Mouse (Mus musculus) forebrain, embryonic 10.5 days (tissue): ENCODE measurements at regions not wholly inside any gene's neighbourhood (a gene's known extent, or its start where the extent isn't known, plus 50 kb on each side); places are given as distances from the start of the nearest gene placed in this dataset.
A peak's percentile ranks its signal among the peaks of the same experiment; 100 is the strongest.

ENCODE experiments used
- DNase-seq: peaks from one replicate; pipeline ENCODE4 v3.0.0-alpha.2; 2017; ENCODE audit warnings: low spot score; ENCODE audit errors: extremely low spot score
- H3K27ac ChIP-seq: fragments of 300-500 bp; sonication (generic); 2 replicates; pipeline ENCODE4 v1.5.1; 2016; ENCODE audit warnings: mild to moderate bottlenecking
- H3K27me3 ChIP-seq: fragments of 300-500 bp; sonication (generic); 2 replicates; pipeline ENCODE4 v1.6.1; 2016; ENCODE audit warnings: mild to moderate bottlenecking; ENCODE audit not compliant: poor library complexity, severe bottlenecking
- H3K36me3 ChIP-seq: fragments of 300-500 bp; sonication (generic); replicated peaks from 2 replicates; pipeline ENCODE4 v1.6.1; 2016; ENCODE audit warnings: mild to moderate bottlenecking, moderate library complexity
- H3K4me1 ChIP-seq: fragments of 300-500 bp; sonication (generic); 2 replicates; pipeline ENCODE4 v1.6.1; 2016
- H3K4me3 ChIP-seq: fragments of 300-500 bp; sonication (generic); 2 replicates; pipeline ENCODE4 v1.5.1; 2016; ENCODE audit warnings: mild to moderate bottlenecking, moderate library complexity
- H3K9me3 ChIP-seq: fragments of 300-500 bp; sonication (generic); 2 replicates; pipeline ENCODE4 v1.6.1; 2016; ENCODE audit warnings: mild to moderate bottlenecking, moderate library complexity
- WGBS: fragments of 180-500 bp; shearing (Covaris S2); methylation state at CpG from one replicate; pipeline ENCODE4 v1.1.7; 2016; 5-methylcytosine and 5-hydroxymethylcytosine counted together

DNA sequence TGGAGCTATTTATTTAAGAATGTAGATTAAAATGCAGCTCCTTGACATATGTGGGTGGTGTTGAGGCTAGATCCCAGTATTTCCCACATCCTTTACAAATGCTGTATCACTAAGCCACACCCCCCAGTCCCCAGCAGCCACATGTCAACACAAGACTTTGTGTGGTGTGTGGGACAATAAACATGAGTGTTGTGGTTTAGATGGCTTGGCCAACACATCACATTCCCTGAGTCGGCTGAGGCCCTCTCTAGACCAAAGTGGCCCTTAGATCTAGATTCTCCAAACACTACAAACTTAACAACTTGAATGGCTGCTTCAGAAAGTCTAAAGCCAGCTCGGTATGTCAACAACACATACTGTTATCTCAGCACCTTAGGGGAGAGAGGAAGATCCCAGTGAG lies 94.2 kb upstream of the Nxt1 start:
- Histone ChIP-seq H3K27ac (no peak overlapping the region), H3K4me1 (no peaks in the 10 kb centered on the region), H3K27me3 (no peaks in the 10 kb centered on the region), H3K36me3 (no peaks in the 10 kb centered on the region), H3K9me3 (no peaks in the 10 kb centered on the region), H3K4me3 (no peak overlapping the region)
- DNase-seq: no peak
- 86% methylated on average over 2 of the region's 2 CpGs for WGBS

GRCm38 (mm10) chr2:148575433-148575832 lies 97.0 kb upstream of the Nxt1 start:
- DNase-seq: no peak
- Histone ChIP-seq H3K27me3 (no peaks in the 10 kb centered on the region), H3K4me1 (no peaks in the 10 kb centered on the region), H3K36me3 (no peaks in the 10 kb centered on the region), H3K4me3 (no peak overlapping the region), H3K9me3 (no peaks in the 10 kb centered on the region), H3K27ac (no peak overlapping the region)
- 83% methylated on average over 3 of the region's 3 CpGs for WGBS

- DNase-seq: peak; percentile 40
- Histone ChIP-seq H3K4me3 (no peak overlapping the region), H3K27me3 (no peaks in the 10 kb centered on the region), H3K9me3 (no peaks in the 10 kb centered on the region), H3K36me3 (no peaks in the 10 kb centered on the region), H3K27ac (no peak overlapping the region), H3K4me1 (no peaks in the 10 kb centered on the region)
- 23% methylated on average over 1 of the region's 1 CpGs for WGBS
These were observed 100.2 kb upstream of the Nxt1 start for GRCm38 (mm10) chr2:148572165-148572564.

DNA sequence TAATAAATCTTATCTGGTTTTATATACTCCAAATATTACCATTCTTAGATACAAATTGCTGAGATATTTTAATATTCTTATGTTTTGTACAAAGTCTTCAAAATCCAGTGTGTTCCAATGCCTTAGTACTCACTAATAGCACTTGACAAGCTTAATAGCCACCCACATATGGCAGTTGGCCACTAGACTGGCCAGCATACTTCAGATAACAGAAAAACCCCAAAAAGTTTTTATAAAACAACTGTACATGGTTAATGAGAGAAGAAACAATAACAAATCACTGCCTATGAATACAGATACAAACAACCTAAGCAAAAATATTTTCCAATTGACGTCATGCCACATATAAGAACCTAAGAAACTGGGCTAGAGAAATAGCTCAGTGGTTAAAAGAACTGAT lies 100.8 kb upstream of the Nxt1 start:
- H3K27me3 ChIP-seq: no peaks in the 10 kb centered on the region
- 98% methylated on average over 1 of the region's 1 CpGs for WGBS
- no peaks in the 10 kb centered on the region for H3K36me3 ChIP-seq
- H3K9me3 ChIP-seq: no peaks in the 10 kb centered on the region
- no peak overlapping the region for H3K27ac ChIP-seq
- H3K4me1 ChIP-seq: no peaks in the 10 kb centered on the region
- no peak overlapping the region for H3K4me3 ChIP-seq
- DNase-seq: no peak

DNA sequence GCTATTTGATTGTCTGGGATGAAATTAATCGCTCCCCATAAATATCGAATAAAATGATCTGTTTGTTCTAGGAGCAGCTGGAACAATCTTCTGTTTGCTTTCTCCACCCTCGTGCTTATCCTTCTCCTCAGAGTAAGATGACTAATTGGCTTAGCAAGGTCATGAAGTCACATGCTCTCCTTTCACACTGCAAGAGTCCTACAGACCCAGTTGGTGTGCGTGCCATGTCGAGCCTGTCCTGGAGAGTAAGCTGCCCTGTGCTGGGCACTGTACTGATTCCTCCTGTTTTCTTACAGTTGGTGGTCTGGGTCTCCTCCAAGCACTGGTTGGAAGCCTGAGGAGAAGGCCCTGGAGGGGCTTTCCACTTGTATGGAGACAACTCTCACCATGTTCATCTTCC lies 101.4 kb upstream of the Nxt1 start:
- DNase-seq: no peak
- no peak overlapping the region for H3K27ac ChIP-seq
- no peak overlapping the region for H3K4me3 ChIP-seq
- no peaks in the 10 kb centered on the region for H3K9me3 ChIP-seq
- 85% methylated on average over 5 of the region's 5 CpGs for WGBS
- no peaks in the 10 kb centered on the region for H3K27me3 ChIP-seq
- no peaks in the 10 kb centered on the region for H3K4me1 ChIP-seq
- H3K36me3 ChIP-seq: no peaks in the 10 kb centered on the region

- WGBS: 65% methylated on average over 2 of the region's 2 CpGs
- H3K27me3 ChIP-seq: no peaks in the 10 kb centered on the region
- H3K27ac ChIP-seq: no peak overlapping the region
- H3K4me1 ChIP-seq: no peaks in the 10 kb centered on the region
- DNase-seq: no peak
- no peaks in the 10 kb centered on the region for H3K36me3 ChIP-seq
- no peaks in the 10 kb centered on the region for H3K9me3 ChIP-seq
- H3K4me3 ChIP-seq: no peak overlapping the region
These were observed 104.4 kb upstream of the Nxt1 start for GRCm38 (mm10) chr2:148567930-148568481.

DNA sequence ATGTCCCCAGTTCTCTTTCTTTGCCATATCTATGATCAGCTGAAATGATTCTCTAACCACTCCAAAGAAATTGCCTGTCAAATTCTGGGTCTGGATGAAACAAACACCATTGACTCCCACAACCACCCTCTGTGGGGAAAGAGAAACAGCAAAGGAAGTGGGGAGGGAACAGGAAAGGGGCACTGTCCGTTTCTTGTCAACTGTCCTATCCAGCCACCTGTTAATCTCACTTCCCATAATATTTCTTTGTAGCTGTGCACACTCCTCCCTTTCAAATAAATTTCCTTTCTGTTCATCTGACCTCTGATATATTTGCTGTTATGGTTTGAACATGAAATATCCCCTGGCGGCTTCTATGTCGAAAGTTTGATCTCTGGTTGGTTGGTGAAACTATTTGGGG lies 109.0 kb upstream of the Nxt1 start:
- no peak for DNase-seq
- WGBS: 84% methylated on average over 3 of the region's 3 CpGs
- H3K27me3 ChIP-seq: no peaks in the 10 kb centered on the region

DNA sequence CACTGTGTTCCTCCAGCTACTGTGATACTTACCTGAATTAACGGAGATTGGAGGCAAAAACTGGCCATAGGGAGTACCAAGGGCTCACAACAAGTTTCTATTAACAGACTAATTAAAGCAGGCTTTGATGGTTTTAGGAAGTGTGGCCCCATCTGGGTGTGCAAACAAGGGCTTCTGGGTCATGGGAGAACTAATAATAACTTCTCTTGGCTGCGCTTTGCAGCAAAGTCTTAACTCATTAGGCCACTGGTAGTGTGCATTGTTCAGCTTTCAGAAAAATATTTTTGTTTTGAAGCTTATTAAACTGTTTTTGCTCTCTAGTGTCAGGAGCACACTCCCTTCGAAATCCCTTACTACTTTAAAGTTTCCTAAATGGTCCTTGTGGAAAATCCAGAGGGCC lies 110.4 kb upstream of the Nxt1 start:
- Histone ChIP-seq H3K9me3 (no peaks in the 10 kb centered on the region), H3K27me3 (no peaks in the 10 kb centered on the region), H3K4me1 (no peaks in the 10 kb centered on the region), H3K36me3 (no peaks in the 10 kb centered on the region), H3K27ac (no peak overlapping the region), H3K4me3 (no peak overlapping the region)
- 79% methylated on average over 3 of the region's 3 CpGs for WGBS
- no peak for DNase-seq

More for the DNA sequence above, 109.0 kb upstream of the Nxt1 start:
- no peaks in the 10 kb centered on the region for H3K4me1 ChIP-seq
- no peaks in the 10 kb centered on the region for H3K9me3 ChIP-seq
- no peaks in the 10 kb centered on the region for H3K36me3 ChIP-seq
- H3K27ac ChIP-seq: no peak overlapping the region
- H3K4me3 ChIP-seq: no peak overlapping the region

DNA sequence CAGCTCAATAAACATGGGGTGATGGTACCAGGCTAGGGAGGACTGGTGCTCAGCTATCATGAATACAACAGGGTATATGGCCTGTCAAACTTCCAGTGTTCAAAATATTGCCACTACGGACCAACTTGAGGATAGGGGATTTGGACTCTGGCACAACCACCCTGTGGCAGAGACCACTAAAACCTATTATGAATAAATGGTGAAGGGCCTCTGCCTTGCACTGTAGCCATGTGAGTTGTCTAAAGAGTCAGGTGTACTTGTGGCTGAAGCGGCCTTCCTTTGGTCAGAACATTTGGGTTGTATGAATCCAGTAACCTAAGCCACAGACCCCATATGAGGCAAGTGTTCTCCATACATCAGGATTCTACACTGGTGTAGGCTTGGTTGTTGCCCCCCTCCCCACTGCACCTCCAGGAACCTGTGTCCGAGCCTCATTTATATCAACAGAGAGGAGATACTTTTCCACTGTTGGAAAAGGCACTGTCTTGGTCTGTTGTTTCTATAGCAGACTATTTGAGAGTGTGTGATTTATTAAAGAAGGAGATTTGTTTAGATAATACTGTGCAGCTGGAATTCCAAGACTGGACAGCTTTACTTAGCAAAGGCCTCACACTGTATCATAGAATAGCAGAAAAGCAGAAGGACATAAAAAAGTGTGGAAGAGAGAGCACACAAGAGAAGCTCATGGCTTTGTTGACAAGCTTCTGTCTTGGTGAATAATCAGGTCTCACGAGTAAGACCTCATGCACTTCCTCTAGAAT lies 112.2 kb upstream of the Nxt1 start:
- Histone ChIP-seq H3K9me3 (no peaks in the 10 kb centered on the region), H3K27ac (no peak overlapping the region), H3K27me3 (no peaks in the 10 kb centered on the region), H3K4me3 (no peak overlapping the region), H3K4me1 (no peaks in the 10 kb centered on the region), H3K36me3 (no peaks in the 10 kb centered on the region)
- DNase-seq: no peak
- WGBS: 82% methylated on average over 4 of the region's 4 CpGs

GRCm38 (mm10) chr2:148559376-148559775 lies 113.0 kb upstream of the Nxt1 start:
- WGBS: 84% methylated on average over 4 of the region's 4 CpGs
- no peaks in the 10 kb centered on the region for H3K36me3 ChIP-seq
- H3K4me3 ChIP-seq: no peak overlapping the region
- no peaks in the 10 kb centered on the region for H3K4me1 ChIP-seq
- no peaks in the 10 kb centered on the region for H3K9me3 ChIP-seq
- no peak overlapping the region for H3K27ac ChIP-seq
- DNase-seq: no peak
- H3K27me3 ChIP-seq: no peaks in the 10 kb centered on the region

- Histone ChIP-seq H3K27ac (no peak overlapping the region), H3K9me3 (no peaks in the 10 kb centered on the region), H3K4me1 (no peaks in the 10 kb centered on the region), H3K27me3 (no peaks in the 10 kb centered on the region), H3K4me3 (no peak overlapping the region), H3K36me3 (no peaks in the 10 kb centered on the region)
- no peak for DNase-seq
These were observed 114.0 kb upstream of the Nxt1 start for GRCm38 (mm10) chr2:148558365-148558764.

- 85% methylated on average over 4 of the region's 4 CpGs for WGBS
- no peaks in the 10 kb centered on the region for H3K27me3 ChIP-seq
- no peaks in the 10 kb centered on the region for H3K9me3 ChIP-seq
- H3K4me1 ChIP-seq: no peaks in the 10 kb centered on the region
- DNase-seq: no peak
- no peaks in the 10 kb centered on the region for H3K36me3 ChIP-seq
- H3K27ac ChIP-seq: no peak overlapping the region
- no peak overlapping the region for H3K4me3 ChIP-seq
These were observed 107.8 kb upstream of the Cd93 start for GRCm38 (mm10) chr2:148551207-148551606.

DNA sequence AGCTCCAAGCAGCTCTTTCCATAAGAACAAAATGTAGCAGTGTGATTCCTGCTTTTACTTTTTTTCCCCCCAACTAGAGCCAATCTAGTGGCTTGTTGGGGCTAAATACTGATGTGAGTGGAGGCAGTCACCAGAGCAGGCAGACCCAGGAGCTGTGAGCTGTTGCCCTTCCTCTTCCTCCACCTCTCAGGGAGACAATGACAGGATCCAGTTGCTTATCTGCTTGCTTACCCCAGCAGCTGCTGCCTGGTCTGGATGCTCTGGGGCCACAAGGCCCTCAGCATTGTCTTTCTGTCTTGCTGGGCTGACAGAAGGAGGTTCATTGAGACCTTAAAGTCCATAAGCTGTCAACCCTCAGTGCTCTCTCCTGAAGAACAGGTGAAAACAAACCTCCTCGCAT lies 106.3 kb upstream of the Cd93 start:
- no peaks in the 10 kb centered on the region for H3K4me1 ChIP-seq
- no peak overlapping the region for H3K27ac ChIP-seq
- H3K27me3 ChIP-seq: no peaks in the 10 kb centered on the region
- DNase-seq: no peak
- no peaks in the 10 kb centered on the region for H3K9me3 ChIP-seq
- H3K4me3 ChIP-seq: no peak overlapping the region
- no peaks in the 10 kb centered on the region for H3K36me3 ChIP-seq
- WGBS: 89% methylated on average over 1 of the region's 1 CpGs

- H3K27me3 ChIP-seq: no peaks in the 10 kb centered on the region
- no peaks in the 10 kb centered on the region for H3K36me3 ChIP-seq
- no peaks in the 10 kb centered on the region for H3K9me3 ChIP-seq
- H3K4me3 ChIP-seq: no peak overlapping the region
- no peaks in the 10 kb centered on the region for H3K4me1 ChIP-seq
- H3K27ac ChIP-seq: no peak overlapping the region
- DNase-seq: no peak
These were observed 99.0 kb upstream of the Cd93 start for GRCm38 (mm10) chr2:148542340-148542739.
